Mouse (Mus musculus) forebrain, embryonic 11.5 days (tissue): ENCODE measurements at regions not wholly inside any gene's neighbourhood (a gene's known extent, or its start where the extent isn't known, plus 50 kb on each side); places are given as distances from the start of the nearest gene placed in this dataset.

Experiments
- ATAC-seq: fragments of 200-750 bp; cut with Nextera tagmentation; replicated peaks from 2 replicates; pipeline ENCODE4 v1.8.0; 2017; ENCODE audit warnings: moderate TSS enrichment; ENCODE audit not compliant: low FRiP score
- DNase-seq: peaks from one replicate; pipeline ENCODE4 v3.0.0-alpha.2; 2017; ENCODE audit warnings: low spot score
- H3K27ac ChIP-seq: fragments of 300-500 bp; sonication (generic); 2 replicates; pipeline ENCODE4 v1.5.1; 2014; ENCODE audit warnings: low read depth, low read length
- H3K27me3 ChIP-seq: fragments of 300-500 bp; sonication (generic); 2 replicates; pipeline ENCODE4 v1.6.1; 2014; ENCODE audit warnings: mild to moderate bottlenecking, low read length, mixed read lengths; ENCODE audit not compliant: control insufficient read depth, insufficient read depth
- H3K36me3 ChIP-seq: fragments of 300-500 bp; sonication (generic); 2 replicates; pipeline ENCODE4 v1.6.1; 2014; ENCODE audit warnings: mild to moderate bottlenecking, low read length, moderate library complexity, mixed read lengths; ENCODE audit not compliant: control insufficient read depth, insufficient read depth
- H3K4me1 ChIP-seq: fragments of 300-500 bp; sonication (generic); replicated peaks from 2 replicates; pipeline ENCODE4 v1.6.1; 2014; ENCODE audit warnings: low read length, mixed read lengths; ENCODE audit not compliant: control insufficient read depth, insufficient read depth
- H3K4me2 ChIP-seq: fragments of 300-500 bp; sonication (generic); 2 replicates; pipeline ENCODE4 v1.6.1; 2014; ENCODE audit warnings: low read depth, mild to moderate bottlenecking, low read length, moderate library complexity, mixed read lengths; ENCODE audit not compliant: severe bottlenecking
- H3K4me3 ChIP-seq: fragments of 300-500 bp; sonication (generic); 2 replicates; pipeline ENCODE4 v1.5.1; 2014; ENCODE audit warnings: low read depth, low read length
- H3K9ac ChIP-seq: fragments of 300-500 bp; sonication (generic); 2 replicates; pipeline ENCODE4 v1.6.1; 2014; ENCODE audit warnings: low read length
- H3K9me3 ChIP-seq: fragments of 300-500 bp; sonication (generic); 2 replicates; pipeline ENCODE4 v1.6.1; 2016; ENCODE audit warnings: low read length, mixed read lengths; ENCODE audit not compliant: control insufficient read depth
- WGBS: fragments of 180-500 bp; shearing (Covaris S2); extraction: QIAGEN DNeasy Blood & Tissue Kit; methylation state at CpG from one replicate; pipeline ENCODE4 v1.1.7; 2014; 5-methylcytosine and 5-hydroxymethylcytosine counted together

GRCm38 (mm10) chr10:37211305-37211704 lies 72.6 kb upstream of the Marcks start:
- H3K27ac ChIP-seq, result no peak overlapping the region
- H3K9me3 ChIP-seq, result no peaks in the 10 kb centered on the region
- 89% methylated on average over 3 of the region's 3 CpGs for WGBS
- no peaks in the 10 kb centered on the region for H3K36me3 ChIP-seq
- ATAC-seq (no peak), DNase-seq (no peak)
- no peaks in the 10 kb centered on the region for H3K4me1 ChIP-seq
- H3K4me2 ChIP-seq, result no peak overlapping the region
- no peak overlapping the region for H3K4me3 ChIP-seq
- no peaks in the 10 kb centered on the region for H3K27me3 ChIP-seq
- no peak overlapping the region for H3K9ac ChIP-seq

DNA sequence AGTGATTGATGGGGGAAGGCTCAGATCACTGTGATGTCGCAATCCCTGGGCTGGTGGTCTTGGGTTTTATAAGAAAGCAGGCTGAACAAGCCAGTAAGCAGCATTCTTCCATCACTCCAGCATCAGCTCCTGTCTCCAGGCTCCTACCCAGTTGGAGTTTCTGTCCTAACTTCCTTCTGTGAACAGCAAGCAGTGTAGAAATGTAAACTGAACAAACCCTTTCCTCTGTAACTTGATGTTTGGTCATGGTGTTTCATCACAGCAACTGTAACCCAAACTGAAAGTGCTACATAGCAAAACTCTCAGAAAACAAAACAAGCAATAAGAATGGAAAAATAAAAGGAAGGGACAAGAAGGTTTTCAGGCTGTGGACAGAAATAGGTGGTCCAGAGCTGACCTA lies 71.5 kb upstream of the Marcks start:
- 96% methylated on average over 1 of the region's 1 CpGs for WGBS
- Histone ChIP-seq H3K27ac (no peak overlapping the region), H3K4me3 (no peak overlapping the region), H3K36me3 (no peaks in the 10 kb centered on the region), H3K4me1 (no peaks in the 10 kb centered on the region), H3K9ac (no peak overlapping the region), H3K4me2 (no peak overlapping the region), H3K9me3 (no peaks in the 10 kb centered on the region), H3K27me3 (no peaks in the 10 kb centered on the region)
- no peak for ATAC-seq
- no peak for DNase-seq

- DNase-seq (no peak), ATAC-seq (no peak)
- Histone ChIP-seq H3K27me3 (no peaks in the 10 kb centered on the region), H3K36me3 (no peaks in the 10 kb centered on the region), H3K4me1 (no peaks in the 10 kb centered on the region), H3K4me3 (no peak overlapping the region), H3K9ac (no peak overlapping the region), H3K27ac (no peak overlapping the region), H3K9me3 (no peaks in the 10 kb centered on the region), H3K4me2 (no peak overlapping the region)
- 100% methylated on average over 1 of the region's 1 CpGs for WGBS
Observed at GRCm38 (mm10) chr10:37206986-37207385, 68.3 kb upstream of the Marcks start.

GRCm38 (mm10) chr10:37206546-37206945 lies 67.8 kb upstream of the Marcks start:
- H3K27me3 ChIP-seq, result no peaks in the 10 kb centered on the region
- no peak overlapping the region for H3K4me2 ChIP-seq
- H3K9me3 ChIP-seq, result no peaks in the 10 kb centered on the region
- no peak overlapping the region for H3K27ac ChIP-seq
- H3K9ac ChIP-seq, result no peak overlapping the region
- no peaks in the 10 kb centered on the region for H3K36me3 ChIP-seq
- H3K4me3 ChIP-seq, result no peak overlapping the region
- DNase-seq (no peak), ATAC-seq (no peak)
- H3K4me1 ChIP-seq, result no peaks in the 10 kb centered on the region
- 85% methylated on average over 4 of the region's 4 CpGs for WGBS

DNA sequence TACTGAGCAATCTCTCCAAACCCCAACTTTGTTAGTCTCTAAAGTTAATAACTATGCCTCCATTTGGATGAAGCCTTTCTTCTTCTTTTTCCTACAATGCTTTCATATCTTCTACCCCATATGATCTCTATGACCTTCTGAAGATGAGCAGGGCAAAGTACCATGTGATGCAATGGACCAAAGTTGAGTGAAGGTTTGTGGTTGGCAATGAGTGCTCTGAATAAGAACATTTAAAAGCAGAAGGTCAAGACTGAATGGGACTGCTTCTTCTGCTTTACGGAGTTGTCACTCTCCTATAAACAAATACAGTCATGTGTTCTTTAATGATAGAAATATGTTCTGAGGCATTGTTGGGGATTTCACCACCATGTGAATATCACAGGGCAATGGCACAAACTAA lies 65.0 kb upstream of the Marcks start:
- no peak for DNase-seq
- Histone ChIP-seq H3K9me3 (no peaks in the 10 kb centered on the region), H3K27ac (no peak overlapping the region), H3K4me3 (no peak overlapping the region), H3K4me1 (no peaks in the 10 kb centered on the region), H3K36me3 (no peaks in the 10 kb centered on the region), H3K27me3 (no peaks in the 10 kb centered on the region), H3K4me2 (no peak overlapping the region), H3K9ac (no peak overlapping the region)
- 84% methylated on average over 1 of the region's 1 CpGs for WGBS
- no peak for ATAC-seq

DNA sequence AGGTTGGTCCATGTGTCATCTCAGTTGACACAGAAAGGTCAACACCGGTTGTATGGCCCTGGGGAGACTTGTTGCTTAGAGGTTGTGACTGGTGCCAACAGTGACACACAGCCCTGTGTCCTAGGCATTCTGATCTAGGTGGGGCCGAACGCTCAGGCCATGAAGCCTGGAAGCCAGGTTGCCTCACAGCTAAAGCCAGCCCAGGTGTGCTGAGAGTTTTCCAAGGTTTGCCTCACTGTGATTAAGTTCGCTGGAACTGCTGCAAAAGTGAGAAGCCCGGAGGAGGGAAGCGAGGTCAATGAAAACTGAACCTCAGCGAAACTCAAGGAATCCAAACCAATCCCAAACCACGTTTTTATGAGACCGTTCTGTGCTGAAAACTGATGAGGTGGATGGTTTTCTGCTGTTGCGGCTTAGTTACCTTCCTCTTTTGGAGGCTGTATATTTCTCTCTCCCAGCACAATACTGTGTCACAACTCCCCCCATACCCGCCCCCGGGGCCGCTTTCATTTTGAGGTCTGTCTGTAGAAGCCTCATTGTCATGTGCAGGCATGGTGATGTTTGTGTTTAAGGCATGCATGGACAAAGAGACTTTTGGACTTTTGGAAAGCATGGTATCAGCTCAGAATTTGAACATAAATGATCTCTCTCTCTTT lies 56.2 kb upstream of the Marcks start:
- Histone ChIP-seq H3K9me3 (no peaks in the 10 kb centered on the region), H3K4me3 (no peak overlapping the region), H3K4me2 (no peak overlapping the region), H3K27ac (no peak overlapping the region), H3K4me1 (no peaks in the 10 kb centered on the region), H3K27me3 (no peaks in the 10 kb centered on the region), H3K9ac (no peak overlapping the region), H3K36me3 (no peaks in the 10 kb centered on the region)
- DNase-seq, result no peak
- ATAC-seq, result no peak
- 91% methylated on average over 13 of the region's 13 CpGs for WGBS

- Histone ChIP-seq H3K4me2 (no peak overlapping the region), H3K4me3 (no peak overlapping the region), H3K9ac (no peak overlapping the region), H3K4me1 (no peaks in the 10 kb centered on the region), H3K9me3 (no peaks in the 10 kb centered on the region), H3K27me3 (no peaks in the 10 kb centered on the region), H3K27ac (no peak overlapping the region), H3K36me3 (no peaks in the 10 kb centered on the region)
- no peak for DNase-seq
- WGBS, result 94% methylated on average over 15 of the region's 15 CpGs
- ATAC-seq, result no peak
Observed at GRCm38 (mm10) chr10:37194131-37194797, 55.5 kb upstream of the Marcks start.

DNA sequence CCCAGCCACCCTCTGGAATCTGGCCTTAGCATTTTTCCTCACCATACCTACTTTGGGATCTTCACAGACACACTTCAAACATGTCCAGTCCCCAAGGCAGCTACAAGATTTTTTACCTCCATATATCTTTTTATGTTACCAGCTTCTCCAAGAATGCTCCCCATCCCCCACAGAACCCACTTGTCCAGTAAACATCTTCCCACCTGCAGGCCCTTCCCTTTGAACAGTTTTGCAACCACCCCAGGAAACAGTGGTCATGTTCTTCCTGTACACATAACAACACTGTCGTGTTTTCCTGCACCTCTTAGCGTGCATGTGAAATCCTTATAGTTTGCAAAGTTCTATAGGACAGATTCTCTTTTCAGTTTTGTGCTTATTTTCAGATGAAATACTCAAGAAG lies 53.9 kb upstream of the Marcks start:
- Histone ChIP-seq H3K4me2 (no peak overlapping the region), H3K9ac (no peak overlapping the region), H3K9me3 (no peaks in the 10 kb centered on the region), H3K27ac (no peak overlapping the region), H3K4me3 (no peak overlapping the region), H3K36me3 (no peaks in the 10 kb centered on the region), H3K4me1 (no peaks in the 10 kb centered on the region), H3K27me3 (no peaks in the 10 kb centered on the region)
- no peak for ATAC-seq
- DNase-seq, result no peak
- 82% methylated on average over 2 of the region's 2 CpGs for WGBS

DNA sequence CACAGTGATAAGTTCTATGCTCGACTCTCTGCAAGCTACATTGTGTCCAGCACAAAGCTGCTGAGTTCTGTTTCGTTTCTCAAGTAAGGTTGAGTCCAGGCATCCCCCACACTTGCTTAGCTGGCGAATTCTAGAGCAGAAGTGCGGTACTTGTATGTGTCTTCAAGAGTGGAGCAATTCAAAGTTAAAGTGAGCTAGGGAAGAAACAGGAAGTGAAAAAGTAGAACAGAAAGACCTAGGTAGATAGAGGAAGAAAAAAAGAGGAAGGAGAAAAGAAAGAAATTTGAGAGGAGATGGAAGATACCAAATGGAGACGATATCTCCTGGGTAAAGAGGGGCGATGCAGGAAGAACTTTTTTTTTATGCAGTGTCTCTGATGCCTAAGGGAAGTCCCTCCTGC lies 51.4 kb upstream of the Marcks start:
- ATAC-seq, result no peak
- Histone ChIP-seq H3K4me3 (no peak overlapping the region), H3K4me2 (no peak overlapping the region), H3K27ac (no peak overlapping the region), H3K27me3 (no peaks in the 10 kb centered on the region), H3K36me3 (no peaks in the 10 kb centered on the region), H3K9me3 (no peaks in the 10 kb centered on the region), H3K4me1 (no peaks in the 10 kb centered on the region), H3K9ac (no peak overlapping the region)
- 89% methylated on average over 6 of the region's 6 CpGs for WGBS
- no peak for DNase-seq
